Mouse (Mus musculus) granulocyte monocyte progenitor cell, adult 5-6 weeks (primary cell): ENCODE results near the gene Ints7. TPM values are rescaled to one million over a fixed set of nuclear protein-coding genes. Genes with fewer than 3 reads are reported as not detected.

Source experiments
- total RNA-seq, 2 experiments: library from RNA; stranded (forward) in 1 of 2; stranded (reverse) in 1 of 2; fragments of 200-712, 200-1000 nt in 1 of 2; fragments of >200 nt in 1 of 2; fragmentation: Nextera tagmentation in 1 of 2; gene quantifications; 2 replicates each; pipeline ENCODE4 v1.2.3; 2014 to 2017

Gene Ints7
- total RNA-seq, 2 experiments from 2014 or later: 62.3 to 78.4 TPM

Other genes with a start within 250 kb of the Ints7 start
- 25.5 and 27.2 TPM in 2 replicates for gene Tmem206, start 249.7 kb upstream of the Ints7 start, total RNA-seq (2014; fragmentation: Nextera tagmentation)
- 19.7 and 23.2 TPM in 2 replicates for gene Tmem206, start 249.7 kb upstream of the Ints7 start, total RNA-seq (2017)
- gene Ppp2r5a, start 172.4 kb upstream of the Ints7 start, total RNA-seq (2014; fragmentation: Nextera tagmentation): 117 and 162 TPM in 2 replicates
- gene Ppp2r5a, start 172.4 kb upstream of the Ints7 start, total RNA-seq (2017): 122 and 183 TPM in 2 replicates
- gene Dtl, start 92 bp upstream of the Ints7 start, total RNA-seq (2014; fragmentation: Nextera tagmentation): 90.6 and 123 TPM in 2 replicates
- gene Dtl, start 92 bp upstream of the Ints7 start, total RNA-seq (2017): 76.1 and 84.1 TPM in 2 replicates
- 32.2 and 34.6 TPM in 2 replicates for gene Lpgat1, start 142.2 kb downstream of the Ints7 start, total RNA-seq (2014; fragmentation: Nextera tagmentation)
- 31.7 and 36.3 TPM in 2 replicates for gene Lpgat1, start 142.2 kb downstream of the Ints7 start, total RNA-seq (2017)
- 6.3 and 7.1 TPM in 2 replicates for gene Nek2, start 245.8 kb downstream of the Ints7 start, total RNA-seq (2014; fragmentation: Nextera tagmentation)
- gene Nek2, start 245.8 kb downstream of the Ints7 start, total RNA-seq (2017): 28.8 and 42.1 TPM in 2 replicates